ENCODE assay signal across 24 mouse cellular contexts in genomic region chr10:85467393-85467792, GRCm38 (mm10).
"Had no signal": no experiment of that assay in that cellular context is flagged by ENCODE, and none has a peak within 500 bp of the region (broad histone marks: within the 10 kb centered on the region; RNA-seq: fewer than 3 reads in every experiment).

No protein-coding gene starts in this region.

- H3K9ac ChIP-seq: heart, embryonic 12.5 days; hindbrain, embryonic 15.5 days; intestine, embryonic 15.5 days; limb, embryonic 13.5 days; limb, embryonic 15.5 days; liver, embryonic 12.5 days; liver, embryonic 14.5 days had no signal

- H3K27ac ChIP-seq: gastrocnemius, adult 2 months; heart, embryonic 10.5 days; intestine, embryonic 15.5 days; layer of hippocampus, adult 2 months; left cerebral cortex, adult 2 months; limb, embryonic 13.5 days; limb, embryonic 15.5 days; liver, embryonic 12.5 days; liver, embryonic 14.5 days had no signal

- ATAC-seq: inflammation-experienced regulatory T-cells, adult 6 months; intestine, embryonic 15.5 days; intestine, postnatal 0 days; liver, embryonic 12.5 days had no signal

- H3K4me1 ChIP-seq: heart, embryonic 10.5 days; heart, embryonic 12.5 days; liver, embryonic 12.5 days had no signal

- H3K27me3 ChIP-seq: heart, embryonic 12.5 days; hindbrain, embryonic 15.5 days; intestine, embryonic 15.5 days; limb, embryonic 13.5 days; limb, embryonic 15.5 days; liver, embryonic 12.5 days had no signal

- H3K9me3 ChIP-seq: heart, embryonic 10.5 days; heart, embryonic 12.5 days; hindbrain, embryonic 15.5 days; intestine, embryonic 15.5 days; limb, embryonic 13.5 days; limb, embryonic 15.5 days; liver, embryonic 12.5 days had no signal

- H3K4me2 ChIP-seq: heart, embryonic 12.5 days; hindbrain, embryonic 15.5 days; intestine, embryonic 15.5 days; limb, embryonic 13.5 days; limb, embryonic 15.5 days; liver, embryonic 12.5 days had no signal

- H3K36me3 ChIP-seq: heart, embryonic 10.5 days; heart, embryonic 12.5 days; hindbrain, embryonic 15.5 days; intestine, embryonic 15.5 days; limb, embryonic 13.5 days; limb, embryonic 15.5 days; liver, embryonic 12.5 days had no signal

- H3K4me3 ChIP-seq: gastrocnemius, adult 2 months; heart, embryonic 10.5 days; heart, embryonic 12.5 days; hindbrain, embryonic 15.5 days; intestine, embryonic 15.5 days; layer of hippocampus, adult 2 months; left cerebral cortex, adult 2 months; limb, embryonic 13.5 days; limb, embryonic 15.5 days; liver, embryonic 12.5 days had no signal

- DNase-seq: gastrocnemius, adult 2 months; gastrocnemius, postnatal 10 days; gastrocnemius, postnatal 25 days; heart, adult 18-20 months; heart, postnatal 10 days; heart, postnatal 4 days; kidney, adult 18-20 months; kidney, adult 8-10 months; kidney, postnatal 10 days; kidney, postnatal 25 days; kidney, postnatal 4 days; left cerebral cortex, postnatal 4 days had no signal
